Mouse (Mus musculus): ENCODE measurements around the gene Diaph2. TPM values are rescaled to one million over a fixed set of nuclear protein-coding genes. Genes with fewer than 3 reads are reported as not detected.
"Not testable (repeated sequence)": the region's sequence is repeated elsewhere in the genome, so short reads cannot be mapped to it uniquely, and the experiment has no call there.

Gene Diaph2
- total RNA-seq, 2 experiments from 2014 or later = 3.9 to 5.0 TPM

DNA sequence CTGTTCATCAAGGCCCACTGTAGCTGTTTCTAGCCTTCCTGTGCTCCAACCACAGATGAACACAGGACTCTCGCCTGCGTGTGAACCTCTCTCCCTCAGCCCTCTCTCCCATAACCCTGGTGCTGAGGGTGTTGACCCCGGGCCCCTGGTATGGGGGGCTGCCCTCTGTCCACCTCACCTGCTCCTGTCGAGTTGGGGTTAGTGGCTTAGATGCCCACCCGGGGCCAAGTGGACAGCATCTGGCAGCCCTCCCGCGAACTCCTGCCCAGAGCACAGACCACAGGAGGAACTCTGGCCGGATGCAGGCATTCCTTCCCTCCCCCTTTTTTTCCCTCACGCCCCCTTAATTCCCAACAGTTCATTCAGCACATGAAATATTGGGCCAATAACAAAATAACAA is 537.5 kb downstream of the Diaph2 start:
- no peak for DNase-seq

DNA sequence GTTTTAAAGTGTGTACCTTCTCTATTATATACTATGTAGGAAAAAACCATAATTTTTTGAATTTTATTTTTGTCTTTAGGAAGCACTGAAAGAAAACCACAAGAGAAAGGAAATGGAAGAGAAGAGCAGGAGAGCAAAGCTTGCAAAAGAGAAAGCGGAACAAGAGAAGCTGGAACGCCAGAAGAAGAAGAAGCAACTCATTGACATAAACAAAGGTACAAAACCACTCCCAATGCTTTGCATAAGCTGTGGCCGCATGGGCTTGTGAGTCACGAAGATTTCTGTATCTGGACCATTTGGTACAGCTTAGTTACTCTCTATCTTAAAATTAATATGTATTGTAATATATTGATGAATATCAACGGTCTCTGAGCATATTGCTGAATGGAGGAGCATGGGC is 540.2 kb downstream of the Diaph2 start:
- no peak for DNase-seq

DNA sequence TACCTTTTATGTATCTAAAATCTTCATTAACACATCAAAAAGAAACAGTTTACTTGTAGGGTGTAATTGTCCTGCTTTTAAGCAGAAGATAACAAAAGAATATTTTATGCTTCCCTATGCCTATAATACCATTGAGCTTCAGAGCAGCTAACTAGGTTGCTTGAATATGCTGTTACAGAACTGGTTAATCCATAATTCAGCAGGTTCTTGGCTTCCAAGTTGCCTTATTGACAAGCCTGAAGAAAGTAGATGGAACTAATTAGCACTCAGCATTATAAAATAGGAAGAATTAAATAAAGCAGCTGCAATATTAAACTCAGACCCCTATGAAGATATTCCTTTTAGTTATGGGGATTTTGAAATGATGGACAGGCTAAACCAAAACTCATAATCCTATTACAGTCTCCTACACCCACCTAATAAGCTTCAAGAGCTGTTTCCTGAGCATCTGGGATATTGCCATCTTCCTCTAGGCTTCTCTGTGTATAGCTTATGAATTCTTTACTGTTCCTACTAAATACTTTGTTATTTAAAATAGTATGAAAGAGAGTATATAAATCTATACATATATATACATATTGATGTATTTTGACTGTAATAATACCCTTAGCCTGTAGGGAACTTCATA is 601.4 kb downstream of the Diaph2 start:
- DNase-seq = no peak

DNA sequence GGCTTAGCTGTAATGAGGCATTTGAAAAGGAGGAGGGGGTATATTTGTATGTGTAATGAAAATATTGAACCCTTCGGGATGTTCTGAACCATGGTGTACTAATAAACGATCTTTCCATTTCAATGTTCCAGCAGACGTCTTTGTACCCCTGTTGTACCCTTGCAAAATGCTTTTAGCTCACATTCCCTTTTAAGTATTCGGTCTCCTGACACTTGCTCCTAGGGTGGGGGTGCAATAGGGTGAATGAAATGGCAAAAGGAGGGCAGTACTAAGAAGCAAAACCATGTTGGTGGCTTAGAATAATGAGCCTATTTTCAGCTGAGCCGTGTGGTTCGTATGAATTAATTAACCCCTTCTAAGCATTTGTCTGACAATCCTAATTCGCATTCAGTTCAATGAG is 601.9 kb downstream of the Diaph2 start:
- DNase-seq = no peak

DNA sequence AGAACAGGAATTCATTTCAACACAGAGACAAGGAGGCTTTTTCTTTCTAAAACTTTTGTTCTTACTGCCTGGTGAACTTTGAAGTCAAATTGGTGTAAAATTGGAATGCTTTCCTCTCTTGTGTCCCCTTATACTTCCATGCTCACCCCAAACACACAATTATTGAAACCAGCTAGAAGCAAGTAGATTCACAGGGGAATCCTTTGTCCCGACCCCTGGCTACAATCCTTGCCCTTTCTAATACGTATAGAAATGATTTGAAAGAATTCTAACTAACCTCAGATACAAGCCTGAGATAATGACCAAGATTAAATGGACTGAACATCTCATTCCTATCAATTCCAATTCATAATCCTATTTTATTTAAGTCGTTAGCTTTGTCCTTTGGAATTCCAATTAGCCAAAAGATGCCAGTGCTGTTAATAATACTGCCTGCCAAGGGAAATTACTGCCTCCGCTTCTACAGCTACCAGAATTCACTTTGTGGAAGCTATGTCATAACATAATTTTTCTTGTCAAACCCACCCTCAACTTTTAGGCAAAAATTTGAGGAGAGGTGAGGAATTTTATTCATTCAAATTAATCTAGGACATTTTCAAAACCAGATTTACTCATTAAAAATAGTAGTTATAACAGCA is 644.1 kb downstream of the Diaph2 start:
- DNase-seq = no peak

DNA sequence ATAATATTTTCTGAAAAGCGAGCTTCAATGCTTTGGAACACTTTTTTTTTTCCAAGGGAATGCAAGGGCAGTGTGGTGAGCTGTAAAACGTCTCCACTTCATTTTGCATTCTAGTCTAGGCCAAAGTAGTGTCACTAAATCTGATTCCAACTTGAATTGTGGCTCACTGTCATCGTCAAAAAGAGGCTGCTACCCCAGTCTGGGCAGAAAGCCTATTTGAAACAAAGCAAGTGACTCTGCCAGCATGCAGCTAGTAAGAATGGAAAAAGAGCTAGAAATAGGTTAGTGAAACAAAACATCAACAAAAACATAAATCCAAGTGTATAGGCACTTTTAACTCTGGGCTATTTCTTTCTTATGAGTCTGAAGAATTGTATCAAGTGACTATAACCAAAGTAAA is 653.7 kb downstream of the Diaph2 start:
- no peak for DNase-seq

DNA sequence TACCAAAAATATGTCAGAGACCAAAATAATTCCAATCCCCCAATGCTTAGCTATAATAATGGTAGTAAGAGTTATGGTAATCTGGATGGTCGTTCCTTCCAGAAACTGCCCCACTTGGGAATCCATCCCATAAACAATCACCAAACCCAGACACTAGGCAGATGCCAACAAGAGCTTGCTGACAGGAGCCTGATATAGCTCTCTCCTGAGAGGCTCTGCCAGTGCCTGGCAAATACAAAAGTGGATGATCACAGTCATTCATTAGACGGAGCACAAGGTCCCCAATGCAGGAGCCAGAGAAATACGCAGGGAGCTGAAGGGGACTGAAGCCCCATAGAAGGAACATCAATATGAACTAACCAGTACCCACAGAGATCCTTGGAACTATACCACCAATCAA is 657.9 kb downstream of the Diaph2 start:
- DNase-seq = not testable (repeated sequence)

DNA sequence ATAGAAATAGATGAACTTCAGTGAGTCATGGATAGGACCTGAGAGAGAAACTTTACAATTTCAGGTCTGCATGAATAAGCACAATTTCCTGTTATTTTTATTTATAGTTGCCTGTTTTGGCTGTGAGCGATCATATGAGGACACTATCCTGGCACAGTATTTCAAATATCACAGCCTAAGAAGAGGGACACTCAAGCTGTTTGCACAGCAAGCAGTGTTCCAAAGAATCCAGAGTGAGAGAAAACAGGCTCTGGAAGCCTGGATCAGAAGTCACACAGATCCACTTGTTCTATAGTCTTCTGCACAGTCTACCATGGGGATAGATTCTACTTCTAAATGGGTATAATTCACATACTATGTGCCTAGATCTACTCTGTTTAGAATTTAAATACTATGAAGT is 659.4 kb downstream of the Diaph2 start:
- no peak for DNase-seq

DNA sequence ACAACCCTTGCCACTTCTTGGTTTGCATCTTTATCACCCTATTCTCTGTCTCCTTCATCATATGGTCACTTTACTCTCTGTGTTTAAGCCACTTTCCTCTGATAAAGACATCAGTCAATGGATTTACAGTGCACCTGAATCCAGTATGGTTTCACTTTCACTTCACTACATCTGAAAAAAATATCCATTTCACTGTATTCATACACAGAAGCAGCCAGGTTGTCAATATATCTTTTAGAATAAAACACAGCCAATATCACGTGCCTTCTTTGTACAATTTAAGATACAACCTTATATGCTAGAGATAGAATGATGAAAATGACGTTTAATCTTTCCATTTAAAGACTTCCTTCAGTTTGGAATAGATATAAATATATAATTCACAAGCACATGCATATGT is 673.6 kb downstream of the Diaph2 start:
- no peak for DNase-seq

DNA sequence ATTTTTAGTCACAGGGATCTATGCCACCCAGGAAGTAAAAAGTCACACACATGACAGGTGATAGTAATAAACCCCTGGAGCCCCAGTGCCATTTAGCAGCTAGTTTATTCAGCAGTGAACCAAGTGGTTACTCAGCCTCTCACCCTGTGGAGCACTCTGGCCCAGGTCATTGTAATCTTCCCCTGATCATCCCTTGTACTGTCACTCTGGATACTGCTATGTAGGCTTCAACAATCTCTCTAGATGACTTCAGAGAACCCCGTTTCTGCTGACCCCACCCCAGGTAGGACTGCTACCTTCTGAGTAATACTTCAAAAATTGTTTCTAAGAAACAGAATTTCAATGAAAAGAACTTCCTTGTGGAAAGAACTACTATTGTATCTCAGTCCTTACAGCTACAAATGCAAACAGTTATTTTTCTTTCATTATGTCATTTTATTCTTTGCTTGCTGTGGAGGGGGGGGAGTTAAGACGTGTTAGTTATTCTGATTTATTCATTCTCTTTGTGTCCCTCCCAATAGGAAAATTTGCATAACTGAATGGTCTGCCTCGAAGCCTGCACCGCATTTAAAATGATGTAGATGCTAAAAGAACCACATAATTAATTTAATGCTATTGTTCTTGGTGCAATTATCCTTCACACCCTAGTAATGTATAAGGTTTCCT is 702.4 kb downstream of the Diaph2 start:
- DNase-seq = no peak

DNA sequence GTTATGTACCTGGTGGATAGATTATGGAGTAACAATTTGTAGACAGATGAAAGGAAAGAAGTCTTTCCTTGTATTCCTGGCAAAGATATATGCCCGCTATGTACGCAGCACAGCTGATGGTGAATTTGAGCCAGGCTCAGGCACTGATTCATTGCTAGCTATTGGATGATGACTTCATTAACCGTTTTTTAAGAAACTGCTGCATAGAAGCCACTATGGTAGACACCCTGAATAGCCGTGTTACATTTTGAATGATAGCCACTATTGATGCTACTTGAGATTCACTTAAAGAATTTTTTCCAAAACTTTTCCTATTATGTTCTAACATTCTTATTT is 702.9 kb downstream of the Diaph2 start:
- DNase-seq = no peak

DNA sequence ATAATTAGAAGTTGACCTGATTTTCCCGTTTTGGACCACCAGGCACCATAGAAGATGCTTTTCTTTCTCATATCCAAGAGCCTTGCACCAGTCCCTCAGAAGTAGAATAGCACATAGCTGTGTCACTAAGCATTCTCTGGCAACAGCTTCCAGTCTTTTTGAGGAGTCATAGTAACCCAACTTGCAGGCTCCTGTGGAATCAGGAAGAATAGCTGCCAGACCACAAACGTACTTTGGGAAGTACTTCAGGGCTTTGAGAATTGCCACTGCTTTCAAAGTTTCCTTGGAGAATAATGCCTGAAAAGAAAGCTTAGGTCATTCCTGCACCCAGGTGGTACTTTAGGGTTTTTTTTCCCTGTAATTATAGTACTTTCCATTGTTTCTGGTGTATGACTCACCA is 723.6 kb downstream of the Diaph2 start:
- no peak for DNase-seq

DNA sequence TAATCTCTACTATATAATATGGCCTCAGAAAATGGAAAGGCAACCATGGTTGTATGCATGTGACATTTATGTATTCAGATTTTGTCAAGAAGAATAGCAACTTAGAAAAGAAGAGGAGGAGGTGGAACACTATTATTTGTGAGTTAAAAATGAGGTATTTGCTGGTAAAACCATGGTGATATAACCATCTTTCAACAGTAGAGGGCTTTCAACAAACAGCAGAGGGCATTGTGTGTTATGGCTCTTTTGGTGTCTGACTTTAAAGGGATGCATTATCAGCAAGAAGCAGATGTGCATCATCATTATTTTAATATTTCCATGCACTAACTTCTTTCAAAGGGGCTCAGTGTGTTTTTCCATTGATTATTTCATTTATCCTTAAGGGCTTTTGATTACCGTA is 731.3 kb downstream of the Diaph2 start:
- no peak for DNase-seq

DNA sequence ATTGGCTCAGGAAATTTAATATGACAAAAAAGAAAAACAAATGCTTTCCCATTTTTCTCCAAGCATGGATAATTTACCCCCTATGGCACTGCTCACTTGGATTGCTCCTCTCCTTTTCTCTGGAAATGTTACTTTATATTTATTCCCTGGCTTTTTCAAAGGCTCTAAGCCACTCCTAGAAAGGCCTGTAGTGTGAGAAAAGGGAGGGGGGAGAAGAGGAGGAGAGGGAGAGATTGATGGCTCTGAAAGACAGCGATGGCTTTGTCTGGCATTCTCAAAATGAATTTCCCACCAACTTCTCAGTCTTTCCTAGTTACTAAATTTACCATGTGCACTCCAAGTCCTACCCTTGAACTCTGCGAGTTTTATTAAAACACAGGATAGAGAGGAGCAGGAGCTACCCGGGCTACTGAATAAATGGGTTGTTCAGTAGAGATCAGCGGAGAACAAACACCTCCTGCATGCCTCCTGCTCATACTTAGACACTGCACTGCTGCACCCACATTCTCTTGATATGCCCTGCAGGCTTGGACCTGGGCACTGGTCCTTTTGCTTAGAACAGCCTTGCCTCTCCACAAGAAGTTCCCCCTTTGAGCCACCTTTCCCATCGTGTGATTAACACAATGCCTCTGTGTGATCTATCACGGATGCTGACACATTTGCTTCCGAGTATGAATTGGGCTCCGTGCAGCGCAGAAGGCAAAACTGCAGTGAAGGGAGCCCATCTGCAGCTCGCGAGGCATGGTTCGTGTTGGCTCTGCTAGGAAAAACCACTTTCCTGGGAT is 753.3 kb downstream of the Diaph2 start:
- no peak for DNase-seq

DNA sequence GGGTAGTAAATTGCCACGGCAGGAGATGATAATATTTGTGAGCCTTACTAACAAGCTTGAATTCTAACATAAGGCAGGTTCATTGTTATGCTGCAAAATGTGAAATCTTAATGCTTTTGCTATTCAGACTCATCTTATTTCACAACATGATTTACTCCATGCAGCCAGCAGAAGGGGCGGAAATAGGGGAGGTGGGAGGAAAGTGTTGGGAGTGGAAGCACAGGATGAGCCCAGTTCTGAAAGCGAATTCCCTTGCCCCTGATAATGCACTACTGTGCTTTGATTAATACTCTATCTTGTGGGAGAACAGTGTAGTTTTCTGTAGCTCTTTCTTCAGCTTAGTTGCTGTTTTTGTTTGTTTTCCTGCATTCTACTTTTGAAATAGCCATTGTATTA is 753.9 kb downstream of the Diaph2 start:
- DNase-seq = no peak

DNA sequence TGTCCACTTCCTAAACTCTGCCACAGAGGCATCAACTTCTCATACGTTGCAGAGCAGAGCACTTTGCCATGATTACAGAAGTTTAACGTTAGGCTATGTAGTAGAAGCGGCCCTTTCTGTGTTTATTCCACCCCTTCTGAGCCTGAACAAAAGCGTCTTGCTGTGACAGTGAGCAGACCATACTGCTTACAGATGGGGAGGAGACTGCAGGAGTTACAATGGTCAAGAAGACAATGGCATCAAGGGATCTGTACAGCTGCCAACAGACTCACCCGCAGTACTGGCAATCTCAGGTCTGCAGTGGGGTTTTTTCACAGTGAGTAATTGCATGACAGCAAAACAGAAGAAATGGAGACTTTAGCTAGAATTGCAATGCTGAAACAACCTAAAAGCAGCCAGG is 756.1 kb downstream of the Diaph2 start:
- no peak for DNase-seq

Measured in gastrocnemius, postnatal 25 days (tissue).